ENCODE assay signal across 24 mouse cellular contexts in the genomic region with DNA sequence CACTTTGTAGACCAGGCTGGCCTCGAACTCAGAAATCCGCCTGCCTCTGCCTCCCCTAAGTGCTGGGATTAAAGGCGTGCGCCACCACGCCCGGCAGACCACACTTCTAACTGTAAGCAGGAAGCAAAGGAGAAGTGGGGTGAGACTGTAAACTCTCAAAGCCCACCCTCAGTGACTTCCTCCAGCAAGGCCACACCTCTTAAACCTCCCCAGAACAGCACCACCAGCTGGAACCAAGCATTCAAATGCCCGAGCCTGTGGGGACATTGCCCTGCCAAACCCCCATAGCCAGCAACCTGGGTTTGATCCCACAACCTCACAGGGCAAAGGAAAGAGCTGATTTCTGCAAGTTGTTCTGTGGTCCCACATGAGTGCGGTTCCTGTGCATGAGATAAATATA.
"Had no signal": no experiment of that assay in that cellular context is flagged by ENCODE, and none has a peak within 500 bp of the region (broad histone marks: within the 10 kb centered on the region; RNA-seq: fewer than 3 reads in every experiment).

No protein-coding gene starts in this region.

- H3K27ac ChIP-seq: heart, embryonic 10.5 days; hindbrain, embryonic 12.5 days; hindbrain, embryonic 14.5 days; intestine, embryonic 15.5 days; layer of hippocampus, adult 2 months; limb, embryonic 13.5 days; limb, embryonic 15.5 days; liver, embryonic 12.5 days; liver, embryonic 14.5 days had no signal

- H3K9me3 ChIP-seq: heart, embryonic 10.5 days; heart, embryonic 12.5 days; hindbrain, embryonic 12.5 days; intestine, embryonic 15.5 days; limb, embryonic 13.5 days; limb, embryonic 15.5 days; liver, embryonic 12.5 days had no signal

- H3K27me3 ChIP-seq: heart, embryonic 12.5 days; hindbrain, embryonic 12.5 days; intestine, embryonic 15.5 days; limb, embryonic 13.5 days; limb, embryonic 15.5 days had no signal

- H3K36me3 ChIP-seq: heart, embryonic 10.5 days; heart, embryonic 12.5 days; hindbrain, embryonic 12.5 days; intestine, embryonic 15.5 days; limb, embryonic 13.5 days; limb, embryonic 15.5 days; liver, embryonic 12.5 days had no signal

- ATAC-seq: hindbrain, embryonic 16.5 days; inflammation-experienced regulatory T-cells, adult 6 months; intestine, embryonic 15.5 days; intestine, postnatal 0 days; liver, embryonic 12.5 days had no signal

- DNase-seq: gastrocnemius, postnatal 14 days; gastrocnemius, postnatal 36 days; heart, adult 18-20 months; heart, postnatal 14 days; heart, postnatal 36 days; kidney, adult 18-20 months; kidney, adult 8-10 months; kidney, postnatal 10 days; kidney, postnatal 25 days; kidney, postnatal 4 days; left cerebral cortex, postnatal 4 days had no signal

- H3K9ac ChIP-seq: heart, embryonic 12.5 days; hindbrain, embryonic 12.5 days; hindbrain, embryonic 14.5 days; intestine, embryonic 15.5 days; limb, embryonic 13.5 days; limb, embryonic 15.5 days; liver, embryonic 12.5 days; liver, embryonic 14.5 days had no signal

- H3K4me3 ChIP-seq: heart, embryonic 10.5 days; heart, embryonic 12.5 days; hindbrain, embryonic 12.5 days; intestine, embryonic 15.5 days; layer of hippocampus, adult 2 months; limb, embryonic 13.5 days; limb, embryonic 15.5 days; liver, embryonic 12.5 days had no signal
